Mouse (Mus musculus): ENCODE results near the gene Wwp2. TPM values are rescaled to one million over a fixed set of nuclear protein-coding genes. Genes with fewer than 3 reads are reported as not detected.

Wwp2 gene
- total RNA-seq, 2 experiments from 2014 or later = 15.2 to 23.4 TPM

GRCm38 (mm10) chr8:107562164-107562563 lies 126.0 kb downstream of the Wwp2 start:
- DNase-seq = no peak

GRCm38 (mm10) chr8:107571046-107571445 lies 134.9 kb downstream of the Wwp2 start:
- no peak for DNase-seq

DNA sequence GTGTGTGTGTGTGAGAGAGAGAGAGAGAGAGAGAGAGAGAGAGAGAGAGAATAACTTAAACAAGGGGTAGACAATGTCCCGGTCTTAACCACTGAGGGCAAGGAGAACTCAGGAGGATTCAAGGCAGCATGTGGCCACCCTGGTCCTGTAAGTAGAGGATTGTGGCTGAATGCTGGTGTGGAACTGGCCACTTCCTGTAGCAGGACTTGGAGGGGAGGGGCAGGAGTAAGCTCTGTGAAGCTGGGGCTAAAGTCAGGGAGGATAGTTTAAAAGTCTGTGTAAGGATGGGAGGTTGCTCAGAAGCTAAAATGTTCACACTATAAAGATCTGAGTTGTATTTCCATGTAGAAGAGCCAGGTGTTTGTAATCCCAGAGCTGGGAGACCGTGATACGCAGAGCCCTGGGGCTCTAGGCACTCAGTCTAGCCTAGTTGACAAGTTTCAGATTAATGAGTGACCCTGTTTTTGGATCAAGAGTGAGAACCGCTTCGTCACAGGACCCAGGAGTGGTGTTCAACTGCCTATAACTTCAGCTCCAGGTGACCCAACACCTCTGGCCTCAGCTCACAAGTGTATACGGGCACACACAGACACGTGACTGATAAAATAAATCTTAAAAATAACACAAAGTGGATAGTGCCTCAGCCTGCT lies 135.4 kb downstream of the Wwp2 start:
- no peak for DNase-seq

DNA sequence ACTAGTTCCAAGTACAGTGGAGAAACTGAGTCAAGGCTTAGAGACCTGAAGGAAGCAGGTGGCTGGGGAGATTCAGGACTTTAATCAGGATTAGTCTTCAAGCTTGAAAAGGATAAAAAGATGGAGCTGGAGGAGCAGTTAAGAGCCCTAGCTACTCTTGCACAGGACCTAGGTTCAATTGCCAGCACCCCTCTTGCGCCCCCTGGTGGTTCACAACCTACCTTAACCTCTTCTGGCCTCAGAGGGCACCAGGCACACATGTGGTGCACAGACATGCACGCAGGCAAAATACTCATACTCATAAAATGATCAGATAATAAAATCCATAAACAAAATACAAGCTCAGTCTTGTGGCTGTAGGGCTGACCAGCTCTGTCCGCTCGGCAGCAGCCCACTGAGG lies 136.3 kb downstream of the Wwp2 start:
- peak; percentile 89 for DNase-seq

- no peak for DNase-seq
These were observed 138.6 kb downstream of the Wwp2 start for GRCm38 (mm10) chr8:107574771-107575170.

DNA sequence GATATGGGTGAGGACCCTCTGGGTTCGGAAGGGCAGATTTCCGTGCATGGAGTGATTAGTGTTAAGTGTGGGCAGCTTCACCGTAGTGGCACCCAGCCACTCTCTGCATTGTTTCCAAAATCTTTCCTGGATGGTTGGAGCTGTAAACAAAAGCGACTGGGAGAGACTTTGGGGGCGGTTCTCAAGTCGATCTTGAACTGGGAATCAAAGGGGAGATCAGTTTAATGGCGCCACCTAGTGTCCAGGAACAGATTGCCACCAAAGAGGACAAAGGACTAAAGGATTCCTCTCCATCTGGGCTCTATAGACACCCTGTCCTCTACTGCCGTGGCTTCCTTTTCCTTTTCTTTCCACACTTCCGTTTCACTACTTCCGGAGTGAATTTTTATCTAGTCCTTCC lies 140.5 kb downstream of the Wwp2 start:
- DNase-seq = peak; percentile 80

GRCm38 (mm10) chr8:107577640-107578039 lies 141.5 kb downstream of the Wwp2 start:
- no peak for DNase-seq

DNA sequence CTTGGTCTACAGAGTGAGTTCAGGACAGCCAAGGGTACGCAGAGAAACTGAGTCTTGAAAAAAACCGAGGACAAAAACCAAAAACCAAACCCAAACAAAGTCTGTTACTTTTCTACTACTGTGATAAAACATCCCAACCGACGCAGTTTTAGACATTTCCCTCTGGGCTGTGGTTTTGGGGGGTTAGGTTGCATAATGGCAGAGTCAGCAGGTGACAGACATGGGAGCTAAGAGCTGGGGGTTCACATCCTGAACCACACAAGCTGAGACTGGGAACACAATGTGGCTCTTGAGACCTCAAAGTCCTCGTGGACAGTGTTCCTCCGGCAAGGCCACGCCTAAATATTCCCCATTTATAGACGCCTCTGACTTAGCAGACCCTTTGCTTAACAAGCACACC lies 142.0 kb downstream of the Wwp2 start:
- DNase-seq = no peak

- no peak for DNase-seq
These were observed 142.4 kb downstream of the Wwp2 start for GRCm38 (mm10) chr8:107578541-107578940.

DNA sequence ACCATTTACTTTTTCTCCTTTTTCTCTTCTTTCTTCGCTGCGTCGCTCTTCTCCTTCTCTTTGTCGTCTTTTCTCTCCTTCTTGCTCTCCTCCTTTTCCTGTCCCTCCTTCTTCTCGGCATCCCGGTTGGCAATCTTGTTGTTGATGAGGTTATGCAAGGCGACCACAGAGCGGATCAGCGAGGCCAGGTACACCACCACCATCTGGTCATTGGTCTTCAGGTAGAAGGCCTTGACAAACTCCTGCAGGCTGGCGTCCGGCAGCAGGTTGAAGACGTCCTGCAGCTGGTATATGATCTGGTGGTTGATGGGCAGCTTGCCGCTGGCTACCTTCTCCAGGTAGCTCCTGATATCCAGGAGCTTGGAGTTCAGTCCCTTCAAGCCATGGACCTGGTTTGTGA lies 144.7 kb downstream of the Wwp2 start:
- no peak for DNase-seq

DNA sequence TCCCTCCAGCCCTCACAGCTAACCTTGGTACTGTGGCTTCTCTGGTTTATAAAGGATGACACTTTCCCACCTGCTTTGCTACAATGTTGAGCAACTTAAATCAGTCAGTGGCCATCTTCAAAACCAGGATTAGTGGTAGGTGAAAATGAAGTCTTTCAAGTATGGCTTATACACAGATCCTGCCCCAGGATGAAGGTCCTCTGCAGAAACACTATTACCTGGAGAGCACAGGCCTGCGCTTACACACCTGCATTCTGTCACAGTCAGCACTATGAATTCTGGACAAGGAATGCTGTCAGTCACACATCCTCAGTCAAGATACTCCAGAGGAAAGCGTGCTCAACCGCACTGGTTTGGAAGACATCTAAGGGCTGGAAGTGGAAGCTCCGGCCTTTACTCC lies 145.4 kb downstream of the Wwp2 start:
- DNase-seq = no peak

DNA sequence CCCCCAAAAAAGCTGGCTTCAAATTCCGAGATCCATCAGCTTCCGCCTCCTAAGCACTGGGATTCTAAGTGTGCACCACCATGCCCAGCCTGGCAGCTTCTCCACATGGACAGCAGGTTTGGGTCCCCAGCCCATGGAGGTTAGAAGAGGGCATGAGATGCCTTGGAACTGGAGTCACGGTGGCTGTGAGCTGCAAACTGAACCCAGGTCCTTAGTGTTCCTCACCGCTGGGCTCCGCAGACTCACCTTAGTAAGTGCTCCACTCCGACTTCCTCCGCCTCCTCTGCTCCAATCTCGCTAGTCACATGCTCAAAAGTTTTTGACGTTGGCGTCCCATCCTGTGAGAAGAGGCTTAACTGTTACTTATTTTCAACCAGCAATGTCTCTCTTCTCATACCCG lies 146.0 kb downstream of the Wwp2 start:
- no peak for DNase-seq

GRCm38 (mm10) chr8:107587429-107587994 lies 151.3 kb downstream of the Wwp2 start:
- DNase-seq = no peak

DNA sequence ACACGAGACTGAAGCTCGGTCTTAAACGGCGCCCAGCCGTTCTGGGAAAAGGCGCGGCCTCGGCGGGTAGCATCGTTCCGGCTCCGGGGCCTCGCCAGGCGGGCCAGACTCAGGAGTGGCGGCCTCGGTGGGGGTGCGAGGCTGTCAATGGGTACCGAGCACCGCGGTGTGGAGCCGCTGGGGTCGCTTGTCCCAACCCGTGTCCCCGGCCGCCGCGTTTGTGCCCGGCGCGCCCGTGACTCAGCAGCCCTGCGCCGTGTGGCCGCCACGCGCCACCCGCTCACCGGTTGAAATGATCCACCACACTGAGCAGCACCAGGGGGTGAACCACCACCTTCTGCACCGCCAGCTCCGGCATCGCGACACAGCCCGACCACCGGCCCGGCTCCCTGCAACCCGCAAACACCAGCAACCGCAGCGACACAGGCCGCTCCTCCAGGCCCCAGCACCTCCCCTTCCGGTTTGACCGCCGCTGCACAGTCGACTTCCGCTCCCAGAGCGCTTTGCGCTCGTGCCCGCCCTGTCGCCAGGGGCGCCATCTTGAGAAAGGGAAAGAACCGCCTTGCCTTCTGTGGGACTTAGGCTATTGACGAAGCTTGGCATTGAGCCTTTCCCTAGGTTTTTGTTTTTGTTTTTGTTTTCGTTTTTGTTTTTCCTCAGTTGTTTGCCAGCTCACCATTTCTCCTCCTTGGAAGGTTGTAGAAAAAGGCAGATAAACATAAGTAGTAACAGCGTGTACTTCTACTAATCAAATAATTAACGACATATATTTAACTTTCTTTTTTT lies 152.0 kb downstream of the Wwp2 start, which contains the start of gene Psmd7:
Gene Psmd7 (minus strand): TSS at position 470 of the 786 bp plus-strand sequence.
- peak; percentile 94 for DNase-seq

DNA sequence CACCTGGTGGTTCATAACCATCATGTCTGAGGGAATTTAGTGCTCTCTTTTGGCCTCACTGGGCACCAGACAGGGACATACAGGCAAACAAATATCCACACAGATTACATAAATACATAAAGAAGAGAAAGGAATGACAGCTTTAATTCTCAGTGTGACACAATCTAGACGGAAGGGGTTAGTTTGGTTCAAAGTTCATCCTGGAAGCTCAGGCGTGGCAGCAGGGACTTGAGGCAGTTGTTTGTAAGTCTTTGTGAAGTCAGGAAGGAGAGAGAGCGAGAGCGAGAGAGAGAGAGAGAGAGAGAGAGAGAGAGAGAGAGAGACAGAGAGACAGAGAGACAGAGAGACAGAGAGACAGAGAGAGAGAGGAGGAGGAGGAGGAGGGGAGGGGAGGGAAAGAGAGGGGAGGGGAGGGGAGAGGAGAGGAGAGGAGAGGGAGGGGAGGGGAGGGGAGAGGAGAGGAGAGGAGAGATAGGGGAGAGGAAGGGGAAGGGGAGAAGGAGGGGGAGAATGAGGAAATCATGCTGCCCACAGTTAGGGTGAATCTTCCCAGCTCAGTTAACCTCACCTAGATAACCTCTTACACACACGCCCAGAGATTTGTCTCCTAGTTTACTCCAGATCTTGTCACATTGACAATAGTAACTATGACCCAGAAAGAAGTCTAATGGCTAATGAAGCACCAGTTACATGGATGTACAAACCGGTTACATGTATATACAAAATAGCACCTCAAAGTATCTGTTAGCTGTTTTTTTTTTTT lies 158.0 kb downstream of the Wwp2 start:
- no peak for DNase-seq

- DNase-seq = no peak
These were observed 158.7 kb downstream of the Wwp2 start for GRCm38 (mm10) chr8:107594817-107595216.

GRCm38 (mm10) chr8:107597731-107598130 lies 161.6 kb downstream of the Wwp2 start:
- no peak for DNase-seq

- DNase-seq = no peak
These were observed 163.5 kb downstream of the Wwp2 start for GRCm38 (mm10) chr8:107599691-107600090.

GRCm38 (mm10) chr8:107603026-107603425 lies 166.9 kb downstream of the Wwp2 start:
- peak; percentile 76 for DNase-seq

Data from gastrocnemius, postnatal 10 days (tissue).